Mouse (Mus musculus): Measurements from ENCODE around the gene Grip1. TPM values are rescaled to one million over a fixed set of nuclear protein-coding genes. Genes with fewer than 3 reads are reported as not detected.
A peak's percentile ranks its signal among the peaks of the same experiment; 100 is the strongest.

The Grip1 gene
- polyA plus RNA-seq, 1 experiment from 2014 or later = 3.2 TPM

DNA sequence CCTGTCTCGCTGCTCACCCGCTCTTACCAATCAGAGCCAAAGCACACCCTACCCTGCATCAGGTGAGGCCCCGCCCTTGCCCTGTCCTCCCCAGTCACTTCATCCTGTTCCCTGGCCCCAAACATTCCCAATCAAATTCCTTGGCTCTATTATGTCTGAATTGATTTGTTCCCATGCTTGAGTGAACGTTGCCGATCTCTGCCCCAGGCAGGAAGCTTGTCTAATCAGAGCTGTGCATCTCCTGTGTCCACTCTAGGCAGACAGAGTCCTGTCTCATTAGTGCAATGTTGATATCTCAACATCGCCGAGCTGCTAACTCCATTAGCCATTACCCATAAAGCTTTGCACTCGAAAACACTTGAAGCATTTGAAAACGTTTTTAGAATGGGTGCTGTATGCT is 210.0 kb downstream of the Grip1 start:
- Histone ChIP-seq H3K4me3 (ENCODE audit: low read depth, low read length) (no peak overlapping the region), H3K9ac (ENCODE audit: low read length) (no peak overlapping the region), H3K36me3 (ENCODE audit: control insufficient read depth, insufficient read depth, low read length) (no peaks in the 10 kb centered on the region), H3K27me3 (replicated peaks; ENCODE audit: control insufficient read depth, insufficient read depth, low read length) (no peaks in the 10 kb centered on the region), H3K27ac (ENCODE audit: low read depth) (no peak overlapping the region), H3K4me1 (replicated peaks; ENCODE audit: control insufficient read depth, insufficient read depth, low read length) (no peaks in the 10 kb centered on the region), H3K4me2 (ENCODE audit: low read length) (no peak overlapping the region), H3K9me3 (ENCODE audit: control insufficient read depth, low read length) (no peaks in the 10 kb centered on the region)
- 80% methylated on average over 9 of the region's 9 CpGs for WGBS
- ATAC-seq (replicated peaks; ENCODE audit: low FRiP score, low TSS enrichment, low read depth) (no peak), DNase-seq (ENCODE audit: low spot score) (no peak)

DNA sequence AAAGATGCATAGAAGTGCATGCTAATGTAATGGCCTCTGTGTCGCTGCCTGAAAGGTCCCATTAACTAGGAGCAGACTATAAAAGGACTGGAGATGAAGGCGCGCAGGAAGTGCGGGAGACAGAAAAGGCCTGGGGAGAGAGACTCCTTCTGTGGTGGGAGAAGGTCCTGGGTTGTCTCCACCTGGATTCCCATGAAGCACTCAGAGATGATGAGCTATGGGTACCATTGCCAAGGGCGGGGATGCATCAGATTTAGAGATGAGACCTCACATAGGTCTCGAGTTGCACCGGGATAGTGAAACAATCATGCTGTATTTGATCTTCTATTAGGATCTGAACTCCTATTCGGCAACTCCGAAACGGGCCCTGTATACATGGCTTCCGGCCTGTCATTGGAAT is 212.8 kb downstream of the Grip1 start:
- Histone ChIP-seq H3K9ac (ENCODE audit: low read length) (no peak overlapping the region), H3K9me3 (ENCODE audit: control insufficient read depth, low read length) (no peaks in the 10 kb centered on the region), H3K4me2 (ENCODE audit: low read length) (no peak overlapping the region), H3K27me3 (replicated peaks; ENCODE audit: control insufficient read depth, insufficient read depth, low read length) (no peaks in the 10 kb centered on the region), H3K36me3 (ENCODE audit: control insufficient read depth, insufficient read depth, low read length) (no peaks in the 10 kb centered on the region), H3K4me1 (replicated peaks; ENCODE audit: control insufficient read depth, insufficient read depth, low read length) (no peaks in the 10 kb centered on the region), H3K4me3 (ENCODE audit: low read depth, low read length) (no peak overlapping the region), H3K27ac (ENCODE audit: low read depth) (no peak overlapping the region)
- ATAC-seq (replicated peaks; ENCODE audit: low FRiP score, low TSS enrichment, low read depth) (no peak), DNase-seq (ENCODE audit: low spot score) (peak; percentile 25)
- WGBS = 82% methylated on average over 11 of the region's 11 CpGs

DNA sequence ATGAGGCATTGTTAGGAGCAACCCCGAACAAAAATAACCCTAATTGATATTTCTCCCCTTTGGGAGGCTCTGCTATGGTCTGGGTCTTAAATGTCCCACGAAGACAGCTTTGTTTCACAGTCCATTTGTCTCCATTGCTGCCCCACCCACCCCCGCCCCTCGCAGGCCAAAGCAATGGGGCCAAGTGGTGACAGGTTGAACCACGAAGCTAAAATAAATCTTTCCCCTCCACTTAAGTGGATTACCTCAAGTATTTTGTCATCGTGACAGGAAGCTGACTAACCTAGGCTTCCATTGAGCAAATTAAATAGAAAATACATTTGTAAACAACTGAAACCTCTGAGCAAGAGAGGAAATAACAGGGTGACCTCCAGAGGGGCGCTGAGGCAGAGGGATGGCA is 216.8 kb downstream of the Grip1 start:
- 38% methylated on average over 7 of the region's 7 CpGs for WGBS
- Histone ChIP-seq H3K4me3 (ENCODE audit: low read depth, low read length) (no peak overlapping the region), H3K27ac (ENCODE audit: low read depth) (no peak overlapping the region), H3K36me3 (ENCODE audit: control insufficient read depth, insufficient read depth, low read length) (no peaks in the 10 kb centered on the region), H3K27me3 (replicated peaks; ENCODE audit: control insufficient read depth, insufficient read depth, low read length) (no peaks in the 10 kb centered on the region), H3K4me2 (ENCODE audit: low read length) (no peak overlapping the region), H3K9me3 (ENCODE audit: control insufficient read depth, low read length) (no peaks in the 10 kb centered on the region), H3K9ac (ENCODE audit: low read length) (no peak overlapping the region), H3K4me1 (replicated peaks; ENCODE audit: control insufficient read depth, insufficient read depth, low read length) (no peaks in the 10 kb centered on the region)
- DNase-seq (ENCODE audit: low spot score) = no peak
- no peak for ATAC-seq (replicated peaks; ENCODE audit: low FRiP score, low TSS enrichment, low read depth)

DNA sequence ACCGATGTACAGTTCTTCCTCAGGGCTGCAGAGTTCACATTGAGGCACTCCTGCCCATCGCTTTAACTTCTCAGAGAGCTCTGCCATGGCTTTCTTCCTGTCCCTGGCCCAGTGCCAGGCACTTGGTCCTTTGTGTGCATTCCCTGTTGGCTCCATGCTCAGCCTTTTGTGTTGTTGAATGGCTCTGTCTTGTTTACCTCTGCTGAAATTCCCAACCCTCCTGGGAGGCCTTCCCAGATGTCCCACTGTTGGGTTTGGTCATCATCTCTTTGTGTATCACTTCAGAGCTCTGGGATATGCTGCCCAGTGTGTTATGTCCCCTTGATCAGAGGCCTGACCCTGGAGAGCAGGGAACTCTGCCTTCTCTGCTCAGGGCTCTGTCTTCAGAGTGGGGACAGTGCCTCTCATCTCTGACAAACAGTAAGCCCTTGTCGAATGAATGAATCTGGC is 230.8 kb downstream of the Grip1 start:
- no peaks in the 10 kb centered on the region for H3K27me3 ChIP-seq (replicated peaks; ENCODE audit: control insufficient read depth, insufficient read depth, low read length)
- 67% methylated on average over 3 of the region's 3 CpGs for WGBS
- no peak overlapping the region for H3K27ac ChIP-seq (ENCODE audit: low read depth)
- ATAC-seq (replicated peaks; ENCODE audit: low FRiP score, low TSS enrichment, low read depth) (no peak), DNase-seq (ENCODE audit: low spot score) (no peak)
- no peak overlapping the region for H3K9ac ChIP-seq (ENCODE audit: low read length)
- no peak overlapping the region for H3K4me3 ChIP-seq (ENCODE audit: low read depth, low read length)
- H3K36me3 ChIP-seq (ENCODE audit: control insufficient read depth, insufficient read depth, low read length) = no peaks in the 10 kb centered on the region
- H3K9me3 ChIP-seq (ENCODE audit: control insufficient read depth, low read length) = no peaks in the 10 kb centered on the region
- H3K4me2 ChIP-seq (ENCODE audit: low read length) = no peak overlapping the region
- H3K4me1 ChIP-seq (replicated peaks; ENCODE audit: control insufficient read depth, insufficient read depth, low read length) = no peaks in the 10 kb centered on the region

DNA sequence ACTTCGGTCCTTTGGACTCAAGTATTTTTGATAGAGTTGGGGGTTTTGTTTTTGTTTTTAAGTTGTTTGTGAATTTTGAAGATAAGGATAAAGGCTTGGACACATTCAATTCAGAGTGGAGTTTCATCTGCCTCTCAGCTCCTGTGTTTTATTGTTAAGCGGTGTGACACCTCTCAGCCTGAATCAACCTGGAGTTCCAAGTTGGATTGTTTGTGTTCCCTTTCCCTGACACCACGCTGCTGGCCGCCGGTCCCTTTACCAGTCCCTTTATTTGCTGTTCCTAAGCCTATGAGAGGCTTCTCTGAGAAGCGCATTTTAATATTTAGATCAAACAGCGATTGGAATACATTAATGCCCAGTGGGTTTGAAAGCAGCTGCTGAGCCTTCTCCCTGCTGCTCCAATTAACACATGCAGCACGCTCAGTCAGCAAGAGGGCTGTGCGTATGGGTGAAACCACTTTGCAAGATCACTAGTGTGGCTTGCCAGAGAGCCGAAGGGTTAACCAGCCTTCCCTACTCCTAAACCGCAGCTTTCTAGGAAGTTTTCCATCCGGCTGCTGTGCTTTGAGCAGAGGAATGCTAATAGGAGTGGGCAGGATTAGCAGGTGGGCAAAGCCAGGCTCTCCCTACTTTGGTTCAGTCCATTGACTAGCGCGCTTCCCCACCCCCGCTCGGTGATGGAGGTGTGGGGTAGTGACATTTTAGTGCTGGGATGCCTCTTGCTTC is 237.9 kb downstream of the Grip1 start:
- Histone ChIP-seq H3K27me3 (replicated peaks; ENCODE audit: control insufficient read depth, insufficient read depth, low read length) (peaks cover 34% of the 10 kb centered on the region; the same call in 1 of the 2 replicates), H3K9me3 (ENCODE audit: control insufficient read depth, low read length) (no peaks in the 10 kb centered on the region), H3K4me2 (ENCODE audit: low read length) (peak overlapping the region; percentile 56), H3K36me3 (ENCODE audit: control insufficient read depth, insufficient read depth, low read length) (no peaks in the 10 kb centered on the region), H3K4me3 (ENCODE audit: low read depth, low read length) (peak overlapping the region; percentile 26), H3K4me1 (replicated peaks; ENCODE audit: control insufficient read depth, insufficient read depth, low read length) (0 out of 2 replicates have a peak, but pooled peaks cover 6% of the 10 kb centered on the region), H3K9ac (ENCODE audit: low read length) (no peak overlapping the region), H3K27ac (ENCODE audit: low read depth) (no peak overlapping the region)
- DNase-seq (ENCODE audit: low spot score) = peak; percentile 77
- 4% methylated on average over 16 of the region's 16 CpGs for WGBS
- ATAC-seq (replicated peaks; ENCODE audit: low FRiP score, low TSS enrichment, low read depth) = no peak

DNA sequence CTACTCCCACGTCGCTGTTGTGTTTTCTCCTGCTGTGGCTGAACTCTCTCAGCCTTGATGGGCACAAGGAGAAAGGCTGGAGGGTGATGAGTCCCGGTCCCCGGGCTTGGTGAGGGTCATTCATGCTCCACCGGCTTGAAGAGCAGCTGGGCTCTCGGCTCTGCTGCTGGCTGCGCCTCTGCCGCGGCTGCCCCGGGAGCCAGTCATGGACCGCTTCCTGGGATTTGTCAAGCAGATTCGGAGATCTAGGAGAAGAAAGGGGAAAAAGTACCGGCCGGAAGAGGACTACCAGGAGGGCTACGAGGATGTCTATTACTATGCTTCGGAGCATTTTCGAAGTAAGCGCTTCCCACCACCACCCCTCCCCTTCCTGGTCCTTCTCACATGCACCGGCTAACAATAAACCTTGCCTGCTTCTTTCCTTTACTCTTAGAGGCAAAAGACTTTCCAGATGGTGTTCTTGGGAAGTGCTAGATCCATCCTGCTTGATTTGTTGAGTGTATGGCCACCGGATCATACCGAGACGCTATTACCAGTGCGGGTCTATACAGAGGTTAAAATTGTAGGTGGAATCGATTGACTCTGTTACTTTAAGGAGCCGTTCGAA is 238.8 kb downstream of the Grip1 start:
- Histone ChIP-seq H3K27ac (ENCODE audit: low read depth) (no peak overlapping the region), H3K36me3 (ENCODE audit: control insufficient read depth, insufficient read depth, low read length) (no peaks in the 10 kb centered on the region), H3K9ac (ENCODE audit: low read length) (no peak overlapping the region), H3K27me3 (replicated peaks; ENCODE audit: control insufficient read depth, insufficient read depth, low read length) (peaks cover 34% of the 10 kb centered on the region; the same call in 1 of the 2 replicates), H3K9me3 (ENCODE audit: control insufficient read depth, low read length) (no peaks in the 10 kb centered on the region), H3K4me1 (replicated peaks; ENCODE audit: control insufficient read depth, insufficient read depth, low read length) (0 out of 2 replicates have a peak, but pooled peaks cover 6% of the 10 kb centered on the region), H3K4me3 (ENCODE audit: low read depth, low read length) (peak overlapping the region; percentile 26), H3K4me2 (ENCODE audit: low read length) (peak overlapping the region; percentile 56)
- WGBS = 3% methylated on average over 26 of the region's 26 CpGs
- ATAC-seq (replicated peaks; ENCODE audit: low FRiP score, low TSS enrichment, low read depth) = no peak
- peak; percentile 66 for DNase-seq (ENCODE audit: low spot score)

DNA sequence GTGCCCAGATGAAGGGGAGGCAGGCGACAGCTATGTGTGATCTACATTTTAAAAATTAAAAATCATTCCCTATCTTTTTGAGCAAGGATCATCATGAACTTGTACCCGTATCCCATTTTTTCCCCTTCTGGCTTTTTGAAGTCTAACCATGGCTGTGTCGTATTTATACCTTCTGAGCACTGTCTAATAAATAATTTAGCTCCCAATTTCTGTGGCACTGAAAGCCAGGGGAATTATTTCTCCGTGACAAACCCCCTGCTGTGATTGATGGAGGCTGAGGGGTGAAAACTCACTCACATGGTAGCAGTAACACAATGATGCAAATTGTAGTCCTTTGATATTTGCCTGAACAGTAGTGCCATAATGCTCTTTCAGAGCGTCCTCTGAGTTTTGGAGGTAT is 239.8 kb downstream of the Grip1 start:
- no peak for ATAC-seq (replicated peaks; ENCODE audit: low FRiP score, low TSS enrichment, low read depth)
- Histone ChIP-seq H3K36me3 (ENCODE audit: control insufficient read depth, insufficient read depth, low read length) (no peaks in the 10 kb centered on the region), H3K9me3 (ENCODE audit: control insufficient read depth, low read length) (no peaks in the 10 kb centered on the region), H3K27me3 (replicated peaks; ENCODE audit: control insufficient read depth, insufficient read depth, low read length) (peaks cover 34% of the 10 kb centered on the region; the same call in 1 of the 2 replicates), H3K9ac (ENCODE audit: low read length) (no peak overlapping the region), H3K27ac (ENCODE audit: low read depth) (no peak overlapping the region), H3K4me1 (replicated peaks; ENCODE audit: control insufficient read depth, insufficient read depth, low read length) (0 out of 2 replicates have a peak, but pooled peaks cover 6% of the 10 kb centered on the region), H3K4me2 (ENCODE audit: low read length) (no peak overlapping the region), H3K4me3 (ENCODE audit: low read depth, low read length) (no peak overlapping the region)
- 58% methylated on average over 5 of the region's 5 CpGs for WGBS
- DNase-seq (ENCODE audit: low spot score) = no peak

DNA sequence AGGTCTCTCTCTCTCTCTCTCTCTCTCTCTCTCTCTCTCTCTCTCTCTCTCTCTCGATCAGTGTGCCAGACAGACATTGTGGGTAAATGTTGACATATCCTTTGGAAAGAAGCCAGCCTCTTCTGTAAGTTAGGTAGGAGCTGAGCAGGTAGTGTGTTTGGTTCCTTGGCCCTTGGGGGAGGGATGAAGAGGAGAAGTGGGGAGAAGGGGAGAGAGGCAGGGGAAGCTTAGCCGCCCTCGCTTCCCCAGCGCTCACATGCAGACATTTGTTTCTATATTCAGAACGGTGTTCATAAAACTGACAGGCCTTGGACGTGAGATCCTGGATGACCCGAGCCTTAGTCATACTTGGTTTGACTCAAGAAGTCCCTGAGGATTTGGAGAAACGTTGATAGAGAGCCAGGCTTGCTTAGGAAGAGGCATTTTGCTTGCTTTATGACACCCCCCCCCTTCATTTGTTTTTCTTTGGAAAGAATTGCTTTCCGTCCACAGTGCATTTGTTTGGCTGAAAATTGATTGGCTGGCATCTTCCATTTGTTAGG is 243.7 kb downstream of the Grip1 start:
- Histone ChIP-seq H3K4me1 (replicated peaks; ENCODE audit: control insufficient read depth, insufficient read depth, low read length) (0 out of 2 replicates have a peak, but pooled peaks cover 2% of the 10 kb centered on the region), H3K27me3 (replicated peaks; ENCODE audit: control insufficient read depth, insufficient read depth, low read length) (peaks cover 18% of the 10 kb centered on the region; the same call in 1 of the 2 replicates), H3K9ac (ENCODE audit: low read length) (no peak overlapping the region), H3K27ac (ENCODE audit: low read depth) (no peak overlapping the region), H3K4me2 (ENCODE audit: low read length) (no peak overlapping the region), H3K4me3 (ENCODE audit: low read depth, low read length) (no peak overlapping the region), H3K36me3 (ENCODE audit: control insufficient read depth, insufficient read depth, low read length) (no peaks in the 10 kb centered on the region), H3K9me3 (ENCODE audit: control insufficient read depth, low read length) (no peaks in the 10 kb centered on the region)
- DNase-seq (ENCODE audit: low spot score) = no peak
- ATAC-seq (replicated peaks; ENCODE audit: low FRiP score, low TSS enrichment, low read depth) = no peak
- 62% methylated on average over 9 of the region's 9 CpGs for WGBS

All from intestine, embryonic 14.5 days (tissue).